Comparison of ENCODE assay signal across 11 mouse cellular contexts in genomic region chr11:118460280-118460679, GRCm38 (mm10). TPM values are rescaled to one million over a fixed set of nuclear protein-coding genes. Genes with fewer than 3 reads are reported as not detected.
DNase-seq lines count a peak whose midpoint lies in the region; ATAC-seq and TF ChIP-seq lines count a peak whose summit lies in the region.
"Had no signal": no experiment of that assay in that cellular context is flagged by ENCODE, and none has a peak within 500 bp of the region (broad histone marks: within the 10 kb centered on the region; RNA-seq: fewer than 3 reads in every experiment).

No protein-coding gene starts in this region.

- no peaks in the 10 kb centered on the region for H3K9me3 ChIP-seq in kidney, postnatal 0 days (replicated peaks; ENCODE audit: low read length)
- no peaks in the 10 kb centered on the region; the same call in 1 of the 2 replicates for H3K9me3 ChIP-seq in kidney, embryonic 14.5 days (ENCODE audit: control insufficient read depth, low read length)
- no peaks in the 10 kb centered on the region for H3K9me3 ChIP-seq in ES-Bruce4 (replicated peaks; ENCODE audit: control insufficient read depth, insufficient read depth, low read length, poor library complexity, severe bottlenecking)
- H3K9me3 ChIP-seq in forebrain, embryonic 10.5 days: 0 out of 2 replicates have a peak, but pooled peaks cover 4% of the 10 kb centered on the region

- H3K4me2 ChIP-seq in kidney, postnatal 0 days (ENCODE audit: low read length): no peak overlapping the region
- no peak overlapping the region for H3K4me2 ChIP-seq in kidney, embryonic 14.5 days (replicated peaks; ENCODE audit: low read depth, low read length)
- H3K4me2 ChIP-seq: embryonic facial prominence, embryonic 15.5 days; heart, embryonic 13.5 days had no signal

- WGBS in kidney, postnatal 0 days: 74% methylated on average over 6 of the region's 6 CpGs
- WGBS in kidney, embryonic 14.5 days: 72% methylated on average over 6 of the region's 6 CpGs
- 59% methylated on average over 6 of the region's 6 CpGs for WGBS in forebrain, embryonic 10.5 days

- no peak overlapping the region for H3K27ac ChIP-seq in kidney, postnatal 0 days
- H3K27ac ChIP-seq in kidney, embryonic 14.5 days (ENCODE audit: low read depth, low read length): no peak overlapping the region
- no peak overlapping the region for H3K27ac ChIP-seq in ES-Bruce4 (ENCODE audit: insufficient read depth, low read length)
- H3K27ac ChIP-seq in testis, adult 2 months (ENCODE audit: control insufficient read depth, insufficient read depth, low read depth, low read length): no peak overlapping the region
- no peak overlapping the region for H3K27ac ChIP-seq in forebrain, embryonic 10.5 days
- H3K27ac ChIP-seq: embryonic facial prominence, embryonic 15.5 days had no signal

- no peak for DNase-seq in kidney, postnatal 0 days (ENCODE audit: low spot score)
- no peak for DNase-seq in brain, embryonic 14.5 days (ENCODE audit: low read depth)
- no peak for DNase-seq in forebrain, embryonic 10.5 days (ENCODE audit: extremely low spot score, low spot score)
- no peak for DNase-seq in frontal cortex, postnatal 25 days (ENCODE audit: low spot score in 2 of 2)
- DNase-seq: adrenal gland, postnatal 25 days; right cerebral cortex, adult 18-20 months had no signal

- no peak for TF ChIP-seq EP300 in ES-Bruce4 (IDR thresholded peaks at IDR 0.05; ENCODE audit: insufficient read depth, low read depth, low read length)

- H3K27me3 ChIP-seq in kidney, postnatal 0 days (ENCODE audit: insufficient read depth, low read length): no peaks in the 10 kb centered on the region
- H3K27me3 ChIP-seq in kidney, embryonic 14.5 days (ENCODE audit: control insufficient read depth, insufficient read depth, low read length): no peaks in the 10 kb centered on the region
- no peaks in the 10 kb centered on the region for H3K27me3 ChIP-seq in ES-Bruce4 (ENCODE audit: control insufficient read depth, insufficient read depth, low read length, poor library complexity, severe bottlenecking)
- H3K27me3 ChIP-seq in testis, adult 2 months (ENCODE audit: control insufficient read depth, insufficient read depth, low read length): no peaks in the 10 kb centered on the region
- H3K27me3 ChIP-seq in forebrain, embryonic 10.5 days (ENCODE audit: poor library complexity, severe bottlenecking): no peaks in the 10 kb centered on the region
- H3K27me3 ChIP-seq: embryonic facial prominence, embryonic 15.5 days; heart, embryonic 13.5 days had no signal

- TF ChIP-seq POLR2A in ES-Bruce4 (IDR thresholded peaks at IDR 0.05; ENCODE audit: insufficient read depth, low read length): no peak
- TF ChIP-seq POLR2A in brain, embryonic 14.5 days (IDR thresholded peaks at IDR 0.05; ENCODE audit: borderline replicate concordance, extremely low read depth, insufficient read depth, insufficient read length, poor library complexity, severe bottlenecking): no peak
- TF ChIP-seq POLR2A in testis, adult 2 months (IDR thresholded peaks at IDR 0.05; ENCODE audit: control insufficient read depth, low read depth, low read length): no peak

- ATAC-seq in kidney, postnatal 0 days (replicated peaks; ENCODE audit: low FRiP score, low read depth): no peak
- no peak for ATAC-seq in kidney, embryonic 14.5 days (ENCODE audit: low FRiP score, low TSS enrichment)

- no peaks in the 10 kb centered on the region for H3K4me1 ChIP-seq in kidney, postnatal 0 days (replicated peaks; ENCODE audit: insufficient read depth, low read length)
- H3K4me1 ChIP-seq in kidney, embryonic 14.5 days (ENCODE audit: control insufficient read depth, insufficient read depth, low read length): peaks cover 6% of the 10 kb centered on the region; the same call in 1 of the 2 replicates
- H3K4me1 ChIP-seq in ES-Bruce4 (ENCODE audit: control insufficient read depth, insufficient read depth, low read length): peaks cover 7% of the 10 kb centered on the region
- H3K4me1 ChIP-seq in testis, adult 2 months (ENCODE audit: control insufficient read depth, insufficient read depth, low read length): no peaks in the 10 kb centered on the region
- H3K4me1 ChIP-seq in forebrain, embryonic 10.5 days: peaks cover 25% of the 10 kb centered on the region

- H3K4me3 ChIP-seq in kidney, postnatal 0 days (replicated peaks; ENCODE audit: low read depth, low read length): no peak overlapping the region
- H3K4me3 ChIP-seq in kidney, embryonic 14.5 days (ENCODE audit: low read length): no peak overlapping the region
- no peak overlapping the region for H3K4me3 ChIP-seq in ES-Bruce4 (ENCODE audit: low read depth, low read length)
- H3K4me3 ChIP-seq in testis, adult 2 months (ENCODE audit: control insufficient read depth, low read depth, low read length): no peak overlapping the region
- H3K4me3 ChIP-seq in forebrain, embryonic 10.5 days: no peak overlapping the region
- H3K4me3 ChIP-seq: embryonic facial prominence, embryonic 15.5 days; heart, embryonic 13.5 days had no signal

- no peaks in the 10 kb centered on the region for H3K36me3 ChIP-seq in kidney, postnatal 0 days (ENCODE audit: insufficient read depth, low read length)
- no peaks in the 10 kb centered on the region for H3K36me3 ChIP-seq in kidney, embryonic 14.5 days (ENCODE audit: control insufficient read depth, insufficient read depth, low read length)
- no peaks in the 10 kb centered on the region for H3K36me3 ChIP-seq in ES-Bruce4 (ENCODE audit: control insufficient read depth, insufficient read depth, low read length, poor library complexity, severe bottlenecking)
- no peaks in the 10 kb centered on the region for H3K36me3 ChIP-seq in testis, adult 2 months (ENCODE audit: control insufficient read depth, insufficient read depth, low read length)
- H3K36me3 ChIP-seq in forebrain, embryonic 10.5 days (replicated peaks): no peaks in the 10 kb centered on the region
- H3K36me3 ChIP-seq: embryonic facial prominence, embryonic 15.5 days; heart, embryonic 13.5 days had no signal

- H3K9ac ChIP-seq in kidney, postnatal 0 days (ENCODE audit: low read depth, low read length): no peak overlapping the region
- no peak overlapping the region for H3K9ac ChIP-seq in kidney, embryonic 14.5 days (ENCODE audit: low read depth, low read length)
- H3K9ac ChIP-seq in ES-Bruce4 (ENCODE audit: low read depth, poor library complexity, severe bottlenecking): no peak overlapping the region
- H3K9ac ChIP-seq: embryonic facial prominence, embryonic 15.5 days; heart, embryonic 13.5 days had no signal

- peak; percentile 65 for TF ChIP-seq CTCF in kidney, postnatal 0 days (IDR thresholded peaks at IDR 0.05; ENCODE audit: low read depth)
- peak; percentile 83 for TF ChIP-seq CTCF in ES-Bruce4 (IDR thresholded peaks at IDR 0.05; ENCODE audit: low read depth, low read length)
- TF ChIP-seq CTCF in brain, embryonic 14.5 days (IDR thresholded peaks at IDR 0.05; ENCODE audit: borderline replicate concordance, extremely low read depth, insufficient read depth, insufficient read length): peak; percentile 67
- TF ChIP-seq CTCF in testis, adult 2 months (IDR thresholded peaks at IDR 0.05; ENCODE audit: control insufficient read depth, insufficient read depth, insufficient replicate concordance, low read depth, low read length): peak; percentile 95

RNA-seq across cellular contexts. Expression of gene Engase, which starts 16.3 kb away (rescaled TPM):
- polyA plus RNA-seq in kidney, postnatal 0 days (2015; fragmentation: Nextera tagmentation; extraction: Ambion mirVana): 5.3 and 5.8 TPM in 2 replicates
- polyA plus RNA-seq in kidney, embryonic 14.5 days (2014; fragmentation: Nextera tagmentation; extraction: Ambion mirVana): 3.9 and 9.7 TPM in 2 replicates
- 4.9 and 7.8 TPM in 2 replicates for polyA plus RNA-seq in ES-Bruce4 (2011; ENCODE audit: insufficient read depth, insufficient read length, low read depth, missing spikeins)
- polyA plus RNA-seq in brain, embryonic 14.5 days (2012; rRNA removed): 7.4 and 8.1 TPM in 2 replicates
- 2.9 and 3.2 TPM in 2 replicates for polyA plus RNA-seq in testis, adult 2 months (2012; rRNA removed)
- polyA plus RNA-seq in forebrain, embryonic 10.5 days (2016; fragmentation: Nextera tagmentation; extraction: Ambion mirVana): 7.1 and 7.9 TPM in 2 replicates

RNA-seq across cellular contexts. Expression of gene C1qtnf1, which starts 32.3 kb away (rescaled TPM):
- 13.0 and 15.0 TPM in 2 replicates for polyA plus RNA-seq in kidney, postnatal 0 days (2015; fragmentation: Nextera tagmentation; extraction: Ambion mirVana)
- polyA plus RNA-seq in kidney, embryonic 14.5 days (2014; fragmentation: Nextera tagmentation; extraction: Ambion mirVana): 2.8 and 4.0 TPM in 2 replicates
- polyA plus RNA-seq in ES-Bruce4 (2011; ENCODE audit: insufficient read depth, insufficient read length, low read depth, missing spikeins): 2.1 and 2.4 TPM in 2 replicates
- 4.6 and 5.9 TPM in 2 replicates for polyA plus RNA-seq in brain, embryonic 14.5 days (2012; rRNA removed)
- 1.9 and 2.5 TPM in 2 replicates for polyA plus RNA-seq in testis, adult 2 months (2012; rRNA removed)
- polyA plus RNA-seq in forebrain, embryonic 10.5 days (2016; fragmentation: Nextera tagmentation; extraction: Ambion mirVana): 1.5 and 2.3 TPM in 2 replicates

RNA-seq across cellular contexts. Expression of gene Cant1, which starts 41.4 kb away (rescaled TPM):
- 25.7 and 25.8 TPM in 2 replicates for polyA plus RNA-seq in kidney, postnatal 0 days (2015; fragmentation: Nextera tagmentation; extraction: Ambion mirVana)
- polyA plus RNA-seq in kidney, embryonic 14.5 days (2014; fragmentation: Nextera tagmentation; extraction: Ambion mirVana): 19.0 and 24.1 TPM in 2 replicates
- 15.4 and 16.3 TPM in 2 replicates for polyA plus RNA-seq in ES-Bruce4 (2011; ENCODE audit: insufficient read depth, insufficient read length, low read depth, missing spikeins)
- polyA plus RNA-seq in brain, embryonic 14.5 days (2012; rRNA removed): 38.8 and 45.7 TPM in 2 replicates
- 37.8 and 38.5 TPM in 2 replicates for polyA plus RNA-seq in testis, adult 2 months (2012; rRNA removed)
- 19.0 and 19.2 TPM in 2 replicates for polyA plus RNA-seq in forebrain, embryonic 10.5 days (2016; fragmentation: Nextera tagmentation; extraction: Ambion mirVana)

RNA-seq across cellular contexts. Expression of gene Lgals3bp, which starts 58.4 kb away (rescaled TPM):
- polyA plus RNA-seq in kidney, postnatal 0 days (2015; fragmentation: Nextera tagmentation; extraction: Ambion mirVana): 68.8 and 80.3 TPM in 2 replicates
- 11.8 and 13.0 TPM in 2 replicates for polyA plus RNA-seq in kidney, embryonic 14.5 days (2014; fragmentation: Nextera tagmentation; extraction: Ambion mirVana)
- polyA plus RNA-seq in ES-Bruce4 (2011; ENCODE audit: insufficient read depth, insufficient read length, low read depth, missing spikeins): 3.6 and 6.1 TPM in 2 replicates
- 5.6 and 7.0 TPM in 2 replicates for polyA plus RNA-seq in brain, embryonic 14.5 days (2012; rRNA removed)
- 22.7 and 23.3 TPM in 2 replicates for polyA plus RNA-seq in testis, adult 2 months (2012; rRNA removed)
- polyA plus RNA-seq in forebrain, embryonic 10.5 days (2016; fragmentation: Nextera tagmentation; extraction: Ambion mirVana): 0.47 and 1.0 TPM in 2 replicates
